Mouse (Mus musculus): ENCODE data around the gene Rbm47. TPM values are rescaled to one million over a fixed set of nuclear protein-coding genes. Genes with fewer than 3 reads are reported as not detected.
A peak's percentile ranks its signal among the peaks of the same experiment; 100 is the strongest.
"Not testable (repeated sequence)": the region's sequence is repeated elsewhere in the genome, so short reads cannot be mapped to it uniquely, and the experiment has no call there.

Gene Rbm47
- polyA plus RNA-seq, 1 experiment, result 24.9 TPM

DNA sequence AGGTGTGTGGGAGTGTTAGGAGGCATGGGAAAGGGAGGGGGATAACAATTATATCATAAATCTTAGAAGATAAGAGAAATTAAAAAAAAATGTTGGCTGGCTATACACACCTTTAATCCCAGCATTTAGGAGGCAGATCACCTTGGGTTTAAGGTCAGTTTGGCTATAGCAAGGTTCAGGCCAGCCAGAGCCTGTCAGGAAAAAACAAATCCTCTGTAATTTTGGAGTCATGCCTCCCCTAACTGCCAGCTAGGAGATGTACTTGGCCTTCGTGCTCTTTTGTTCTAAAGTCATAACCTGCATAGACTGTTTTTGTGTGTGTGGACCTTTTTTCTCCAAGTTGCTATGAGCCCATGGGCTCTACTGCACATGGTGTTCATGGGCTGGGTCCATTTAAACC is 30.5 kb upstream of the Rbm47 start:
- Histone ChIP-seq H3K4me3 (ENCODE audit: control insufficient read depth, low read depth, low read length) (no peak overlapping the region), H3K4me1 (ENCODE audit: control insufficient read depth, insufficient read depth, low read length) (no peaks in the 10 kb centered on the region), H3K27ac (ENCODE audit: control insufficient read depth, insufficient read depth, low read depth, low read length) (no peak overlapping the region), H3K27me3 (ENCODE audit: control insufficient read depth, insufficient read depth, low read length) (no peaks in the 10 kb centered on the region), H3K36me3 (ENCODE audit: control insufficient read depth, insufficient read depth, low read length) (no peaks in the 10 kb centered on the region)
- no peak for TF ChIP-seq CTCF (IDR thresholded peaks at IDR 0.05; ENCODE audit: control insufficient read depth, insufficient read depth, insufficient replicate concordance, low read depth, low read length)

DNA sequence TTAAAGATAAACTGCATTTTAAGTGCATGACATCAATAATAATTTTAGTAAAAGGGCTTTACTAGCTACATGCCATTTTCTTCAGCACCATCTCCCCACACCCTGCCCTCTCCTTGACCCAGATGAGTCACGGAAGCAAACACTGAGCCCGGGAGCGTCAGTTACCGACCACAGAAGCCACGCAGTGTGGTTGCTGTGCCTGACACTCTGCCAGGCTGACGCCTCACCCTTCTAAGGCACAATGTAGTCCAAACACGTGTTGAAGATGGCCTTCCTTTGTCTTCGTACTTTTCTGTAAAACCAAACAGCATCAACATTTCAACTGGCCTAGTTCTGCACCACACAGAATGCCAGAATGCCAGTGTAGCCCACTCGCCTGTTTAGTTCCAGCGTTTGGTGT is 27.1 kb upstream of the Rbm47 start:
- TF ChIP-seq CTCF (IDR thresholded peaks at IDR 0.05; ENCODE audit: control insufficient read depth, insufficient read depth, insufficient replicate concordance, low read depth, low read length), result no peak
- TF ChIP-seq POLR2A (IDR thresholded peaks at IDR 0.05; ENCODE audit: control insufficient read depth, low read depth, low read length), result no peak
- no peaks in the 10 kb centered on the region for H3K4me1 ChIP-seq (ENCODE audit: control insufficient read depth, insufficient read depth, low read length)
- no peak overlapping the region for H3K4me3 ChIP-seq (ENCODE audit: control insufficient read depth, low read depth, low read length)
- H3K27me3 ChIP-seq (ENCODE audit: control insufficient read depth, insufficient read depth, low read length), result no peaks in the 10 kb centered on the region
- no peak overlapping the region for H3K27ac ChIP-seq (ENCODE audit: control insufficient read depth, insufficient read depth, low read depth, low read length)
- H3K36me3 ChIP-seq (ENCODE audit: control insufficient read depth, insufficient read depth, low read length), result no peaks in the 10 kb centered on the region

GRCm38 (mm10) chr5:66195323-66195722 is 22.4 kb upstream of the Rbm47 start:
- Histone ChIP-seq H3K4me3 (ENCODE audit: control insufficient read depth, low read depth, low read length) (no peak overlapping the region), H3K36me3 (ENCODE audit: control insufficient read depth, insufficient read depth, low read length) (no peaks in the 10 kb centered on the region), H3K27me3 (ENCODE audit: control insufficient read depth, insufficient read depth, low read length) (no peaks in the 10 kb centered on the region), H3K4me1 (ENCODE audit: control insufficient read depth, insufficient read depth, low read length) (peaks cover 7% of the 10 kb centered on the region), H3K27ac (ENCODE audit: control insufficient read depth, insufficient read depth, low read depth, low read length) (no peak overlapping the region)
- TF ChIP-seq POLR2A (IDR thresholded peaks at IDR 0.05; ENCODE audit: control insufficient read depth, low read depth, low read length) (no peak), CTCF (IDR thresholded peaks at IDR 0.05; ENCODE audit: control insufficient read depth, insufficient read depth, insufficient replicate concordance, low read depth, low read length) (no peak)

- Histone ChIP-seq H3K27ac (ENCODE audit: control insufficient read depth, insufficient read depth, low read depth, low read length) (no peak overlapping the region), H3K36me3 (ENCODE audit: control insufficient read depth, insufficient read depth, low read length) (no peaks in the 10 kb centered on the region), H3K27me3 (ENCODE audit: control insufficient read depth, insufficient read depth, low read length) (no peaks in the 10 kb centered on the region), H3K4me3 (ENCODE audit: control insufficient read depth, low read depth, low read length) (no peak overlapping the region), H3K4me1 (ENCODE audit: control insufficient read depth, insufficient read depth, low read length) (peaks cover 7% of the 10 kb centered on the region)
- no peak for TF ChIP-seq CTCF (IDR thresholded peaks at IDR 0.05; ENCODE audit: control insufficient read depth, insufficient read depth, insufficient replicate concordance, low read depth, low read length)
- TF ChIP-seq POLR2A (IDR thresholded peaks at IDR 0.05; ENCODE audit: control insufficient read depth, low read depth, low read length), result no peak
These were observed 20.4 kb upstream of the Rbm47 start for GRCm38 (mm10) chr5:66193218-66193846.

GRCm38 (mm10) chr5:66191185-66191503 is 18.2 kb upstream of the Rbm47 start:
- TF ChIP-seq CTCF (IDR thresholded peaks at IDR 0.05; ENCODE audit: control insufficient read depth, insufficient read depth, insufficient replicate concordance, low read depth, low read length) (no peak), POLR2A (IDR thresholded peaks at IDR 0.05; ENCODE audit: control insufficient read depth, low read depth, low read length) (no peak)
- peaks cover 7% of the 10 kb centered on the region for H3K4me1 ChIP-seq (ENCODE audit: control insufficient read depth, insufficient read depth, low read length)
- H3K4me3 ChIP-seq (ENCODE audit: control insufficient read depth, low read depth, low read length), result peak overlapping the region; percentile 57
- no peak overlapping the region for H3K27ac ChIP-seq (ENCODE audit: control insufficient read depth, insufficient read depth, low read depth, low read length)
- H3K27me3 ChIP-seq (ENCODE audit: control insufficient read depth, insufficient read depth, low read length), result no peaks in the 10 kb centered on the region
- no peaks in the 10 kb centered on the region for H3K36me3 ChIP-seq (ENCODE audit: control insufficient read depth, insufficient read depth, low read length)

- Histone ChIP-seq H3K4me3 (ENCODE audit: control insufficient read depth, low read depth, low read length) (peak overlapping the region; percentile 57), H3K36me3 (ENCODE audit: control insufficient read depth, insufficient read depth, low read length) (no peaks in the 10 kb centered on the region), H3K4me1 (ENCODE audit: control insufficient read depth, insufficient read depth, low read length) (peaks cover 7% of the 10 kb centered on the region), H3K27ac (ENCODE audit: control insufficient read depth, insufficient read depth, low read depth, low read length) (no peak overlapping the region), H3K27me3 (ENCODE audit: control insufficient read depth, insufficient read depth, low read length) (no peaks in the 10 kb centered on the region)
- no peak for TF ChIP-seq POLR2A (IDR thresholded peaks at IDR 0.05; ENCODE audit: control insufficient read depth, low read depth, low read length)
- no peak for TF ChIP-seq CTCF (IDR thresholded peaks at IDR 0.05; ENCODE audit: control insufficient read depth, insufficient read depth, insufficient replicate concordance, low read depth, low read length)
These were observed 17.7 kb upstream of the Rbm47 start for GRCm38 (mm10) chr5:66190481-66191184.

- not testable (repeated sequence) for H3K4me3 ChIP-seq (ENCODE audit: control insufficient read depth, low read depth, low read length)
These were observed 15.7 kb upstream of the Rbm47 start for GRCm38 (mm10) chr5:66188591-66188990.

DNA sequence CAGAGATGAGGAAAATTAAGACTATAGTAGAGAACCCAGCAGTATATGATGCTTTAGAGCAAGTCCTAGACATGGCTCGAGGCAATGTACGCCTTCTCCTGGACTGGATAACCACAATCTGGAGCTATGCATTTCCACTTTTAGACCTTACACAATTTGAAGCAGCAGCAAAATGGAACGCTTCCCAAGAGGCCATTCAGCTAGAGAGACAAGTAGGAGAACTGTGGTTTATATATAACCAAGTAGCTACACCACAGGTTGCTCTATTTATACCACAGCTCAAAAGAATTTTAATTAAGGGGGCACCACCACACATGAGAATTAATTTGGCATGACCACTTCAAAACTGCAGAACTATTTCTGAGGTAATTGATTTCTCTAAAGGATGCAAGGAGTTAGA is 9.2 kb upstream of the Rbm47 start:
- Histone ChIP-seq H3K4me3 (ENCODE audit: control insufficient read depth, low read depth, low read length) (no peak overlapping the region), H3K36me3 (ENCODE audit: control insufficient read depth, insufficient read depth, low read length) (no peaks in the 10 kb centered on the region), H3K4me1 (ENCODE audit: control insufficient read depth, insufficient read depth, low read length) (no peaks in the 10 kb centered on the region), H3K27ac (ENCODE audit: control insufficient read depth, insufficient read depth, low read depth, low read length) (no peak overlapping the region), H3K27me3 (ENCODE audit: control insufficient read depth, insufficient read depth, low read length) (no peaks in the 10 kb centered on the region)
- no peak for TF ChIP-seq CTCF (IDR thresholded peaks at IDR 0.05; ENCODE audit: control insufficient read depth, insufficient read depth, insufficient replicate concordance, low read depth, low read length)

More at GRCm38 (mm10) chr5:66188591-66188990, 15.7 kb upstream of the Rbm47 start:
- not testable (repeated sequence) for H3K4me1 ChIP-seq (ENCODE audit: control insufficient read depth, insufficient read depth, low read length); H3K36me3 ChIP-seq (ENCODE audit: control insufficient read depth, insufficient read depth, low read length); H3K27me3 ChIP-seq (ENCODE audit: control insufficient read depth, insufficient read depth, low read length); H3K27ac ChIP-seq (ENCODE audit: control insufficient read depth, insufficient read depth, low read depth, low read length)
